Mouse (Mus musculus) testis, adult 2 months (tissue): ENCODE measurements around the gene Hoxd4. TPM values are rescaled to one million over a fixed set of nuclear protein-coding genes. Genes with fewer than 3 reads are reported as not detected.

Experiments used
- H3K27ac ChIP-seq: fragments of 200-500 bp; 2 replicates; pipeline ENCODE4 v1.5.1; 2012; ENCODE audit warnings: low read depth, low read length; ENCODE audit not compliant: control insufficient read depth, insufficient read depth
- H3K27me3 ChIP-seq: fragments of 200-500 bp; 2 replicates; pipeline ENCODE4 v1.6.1; 2012; ENCODE audit warnings: mild to moderate bottlenecking, low read length, moderate library complexity; ENCODE audit not compliant: control insufficient read depth, insufficient read depth
- H3K36me3 ChIP-seq: fragments of 200-500 bp; 2 replicates; pipeline ENCODE4 v1.6.1; 2012; ENCODE audit warnings: mild to moderate bottlenecking, low read length; ENCODE audit not compliant: control insufficient read depth, insufficient read depth
- H3K4me1 ChIP-seq: fragments of 200-500 bp; 2 replicates; pipeline ENCODE4 v1.6.1; 2012; ENCODE audit warnings: low read length; ENCODE audit not compliant: control insufficient read depth, insufficient read depth
- H3K4me3 ChIP-seq: fragments of 200-500 bp; 2 replicates; pipeline ENCODE4 v1.5.1; 2012; ENCODE audit warnings: low read depth, mild to moderate bottlenecking, low read length, moderate library complexity, mixed read lengths; ENCODE audit not compliant: control insufficient read depth
- CTCF ChIP-seq: fragments of 200-500 bp; IDR thresholded peaks from 2 replicates; pipeline ENCODE4 v1.5.1; 2012; ENCODE audit warnings: low read depth, mild to moderate bottlenecking, inconsistent platforms, low read length, moderate library complexity; ENCODE audit not compliant: control insufficient read depth, insufficient read depth, insufficient replicate concordance
- POLR2A ChIP-seq: fragments of 200-500 bp; IDR thresholded peaks from 2 replicates; pipeline ENCODE4 v1.6.1; 2012; ENCODE audit warnings: low read depth, mild to moderate bottlenecking, inconsistent platforms, low read length, moderate library complexity; ENCODE audit not compliant: control insufficient read depth
- polyA plus RNA-seq: library from polyadenylated mRNA; depleted of rRNA; stranded (reverse); fragments of >200 nt; gene quantifications from 2 replicates; pipeline ENCODE4 v1.2.3, GENCODE M21; 2012

The Hoxd4 gene
- polyA plus RNA-seq, 1 experiment, result 3.3 TPM

- H3K27me3 ChIP-seq, result peaks cover 14% of the 10 kb centered on the region
- no peaks in the 10 kb centered on the region for H3K36me3 ChIP-seq
- TF ChIP-seq CTCF (no peak), POLR2A (no peak)
- H3K27ac ChIP-seq, result no peak overlapping the region
- H3K4me1 ChIP-seq, result peaks cover 12% of the 10 kb centered on the region
- no peak overlapping the region for H3K4me3 ChIP-seq
These were observed 42.5 kb upstream of the Hoxd4 start for GRCm38 (mm10) chr2:74669230-74669578.

GRCm38 (mm10) chr2:74669650-74670235, 42.0 kb upstream of the Hoxd4 start:
- H3K27ac ChIP-seq, result no peak overlapping the region
- no peaks in the 10 kb centered on the region for H3K36me3 ChIP-seq
- TF ChIP-seq POLR2A, result no peak
- TF ChIP-seq CTCF, result no peak
- H3K27me3 ChIP-seq, result peaks cover 14% of the 10 kb centered on the region
- H3K4me1 ChIP-seq, result peaks cover 12% of the 10 kb centered on the region
- no peak overlapping the region for H3K4me3 ChIP-seq

GRCm38 (mm10) chr2:74670632-74671188, 41.0 kb upstream of the Hoxd4 start:
- TF ChIP-seq CTCF (no peak), POLR2A (no peak)
- Histone ChIP-seq H3K36me3 (no peaks in the 10 kb centered on the region), H3K27ac (no peak overlapping the region), H3K27me3 (peaks cover 17% of the 10 kb centered on the region), H3K4me1 (peaks cover 18% of the 10 kb centered on the region), H3K4me3 (no peak overlapping the region)

- no peak overlapping the region for H3K4me3 ChIP-seq
- H3K27me3 ChIP-seq, result peaks cover 15% of the 10 kb centered on the region
- TF ChIP-seq CTCF, result no peak
- no peak for TF ChIP-seq POLR2A
- no peaks in the 10 kb centered on the region for H3K36me3 ChIP-seq
- H3K27ac ChIP-seq, result no peak overlapping the region
- peaks cover 18% of the 10 kb centered on the region for H3K4me1 ChIP-seq
These were observed 39.9 kb upstream of the Hoxd4 start for GRCm38 (mm10) chr2:74671847-74672246.

GRCm38 (mm10) chr2:74672481-74673362, 39.0 kb upstream of the Hoxd4 start:
- peaks cover 18% of the 10 kb centered on the region for H3K4me1 ChIP-seq
- H3K4me3 ChIP-seq, result no peak overlapping the region
- H3K27ac ChIP-seq, result no peak overlapping the region
- peak; percentile 55; the same call in 1 of the 2 replicates for TF ChIP-seq CTCF
- TF ChIP-seq POLR2A, result no peak
- peaks cover 13% of the 10 kb centered on the region for H3K27me3 ChIP-seq
- no peaks in the 10 kb centered on the region for H3K36me3 ChIP-seq

DNA sequence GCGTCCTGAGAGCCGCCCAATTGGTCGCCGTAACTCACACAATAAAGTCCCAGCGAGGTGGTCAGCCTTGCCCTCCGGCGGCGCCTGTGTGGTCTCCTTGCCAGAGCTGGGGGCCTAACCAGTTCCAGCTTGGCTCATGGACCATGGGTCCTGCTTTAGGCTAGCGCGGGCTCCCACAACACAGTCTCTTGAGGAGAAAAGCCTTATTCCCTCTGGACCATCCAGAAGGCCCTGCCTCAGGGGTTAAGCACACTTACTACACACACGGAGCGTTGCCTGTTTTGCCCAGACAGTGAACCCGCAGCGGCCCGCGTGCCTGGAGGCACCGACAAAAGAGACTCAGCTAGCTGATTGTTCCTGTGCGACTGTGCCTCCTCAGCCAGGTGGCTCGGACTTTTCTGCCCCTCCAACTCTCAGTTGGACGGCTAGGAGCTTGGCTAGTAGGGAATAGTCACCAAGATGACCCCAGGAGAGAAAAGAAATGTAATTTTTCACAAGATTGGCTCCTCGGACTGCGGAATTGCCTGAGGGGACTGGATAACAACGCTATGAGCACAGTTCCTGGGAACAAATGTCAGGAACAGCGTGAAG, 37.8 kb upstream of the Hoxd4 start:
- Histone ChIP-seq H3K4me3 (no peak overlapping the region), H3K27me3 (peaks cover 8% of the 10 kb centered on the region), H3K4me1 (peaks cover 9% of the 10 kb centered on the region), H3K36me3 (no peaks in the 10 kb centered on the region), H3K27ac (no peak overlapping the region)
- TF ChIP-seq CTCF (no peak), POLR2A (no peak)
